Mouse (Mus musculus) right cerebral cortex, adult 18-20 months (tissue): ENCODE results near the gene Serac1.

Source experiments
- DNase-seq: peaks from one replicate; pipeline ENCODE4 v3.0.0; 2022; ENCODE audit warnings: mixed read lengths

Serac1 gene

GRCm38 (mm10) chr17:6002563-6002962, 77.0 kb downstream of the Serac1 start:
- DNase-seq = no peak

- DNase-seq = no peak
Observed at GRCm38 (mm10) chr17:6001836-6002235, 77.7 kb downstream of the Serac1 start.

GRCm38 (mm10) chr17:6001389-6001788, 78.2 kb downstream of the Serac1 start:
- DNase-seq = no peak

- no peak for DNase-seq
Observed at GRCm38 (mm10) chr17:6000864-6001319, 78.6 kb downstream of the Serac1 start.

GRCm38 (mm10) chr17:5999039-5999543, 80.5 kb downstream of the Serac1 start:
- no peak for DNase-seq

- no peak for DNase-seq
Observed at GRCm38 (mm10) chr17:5998235-5998500, 81.4 kb downstream of the Serac1 start.

- DNase-seq = no peak
Observed at GRCm38 (mm10) chr17:5997380-5998234, 81.9 kb downstream of the Serac1 start.

GRCm38 (mm10) chr17:5996589-5996988, 83.0 kb downstream of the Serac1 start:
- DNase-seq = no peak

- peak; percentile 77 for DNase-seq
Observed at GRCm38 (mm10) chr17:5994606-5995005, 84.9 kb downstream of the Serac1 start.

- no peak for DNase-seq
Observed at GRCm38 (mm10) chr17:5993581-5994260, 85.8 kb downstream of the Serac1 start.

- DNase-seq = no peak
Observed at GRCm38 (mm10) chr17:5992866-5993580, 86.5 kb downstream of the Serac1 start.
